Mouse (Mus musculus): ENCODE measurements around the gene Rap1gds1. TPM values are rescaled to one million over a fixed set of nuclear protein-coding genes. Genes with fewer than 3 reads are reported as not detected.

Rap1gds1 gene
- polyA plus RNA-seq (2016; fragmentation: Nextera tagmentation; extraction: Ambion mirVana) = 53.2 and 58.7 TPM in 2 replicates

GRCm38 (mm10) chr3:139074484-139075211 lies at the start of gene Rap1gds1:
Gene Rap1gds1, minus strand, starts transcription at chr3:139075201.
- Histone ChIP-seq H3K4me3 (peak within 1 kb of the TSS; percentile 94), H3K27ac (peak within 1 kb of the TSS; percentile 99), H3K36me3 (no peaks in the 10 kb centered on the region), H3K9me3 (no peaks in the 10 kb centered on the region), H3K27me3 (ENCODE audit: insufficient read depth, poor library complexity, severe bottlenecking) (no peaks in the 10 kb centered on the region), H3K4me1 (peaks cover 14% of the 10 kb centered on the region)
- under 1% methylated on average over 72 of the region's 97 CpGs for WGBS
- peak; percentile 88 for DNase-seq (ENCODE audit: low spot score)

GRCm38 (mm10) chr3:139118446-139118845 lies 43.4 kb upstream of the Rap1gds1 start:
- H3K4me1 ChIP-seq = no peaks in the 10 kb centered on the region
- DNase-seq (ENCODE audit: low spot score) = no peak
- no peaks in the 10 kb centered on the region for H3K9me3 ChIP-seq
- H3K36me3 ChIP-seq = no peaks in the 10 kb centered on the region
- no peak overlapping the region for H3K27ac ChIP-seq
- no peak overlapping the region for H3K4me3 ChIP-seq
- no peaks in the 10 kb centered on the region for H3K27me3 ChIP-seq (ENCODE audit: insufficient read depth, poor library complexity, severe bottlenecking)

GRCm38 (mm10) chr3:139116733-139117337 lies 41.8 kb upstream of the Rap1gds1 start:
- Histone ChIP-seq H3K27me3 (ENCODE audit: insufficient read depth, poor library complexity, severe bottlenecking) (no peaks in the 10 kb centered on the region), H3K9me3 (no peaks in the 10 kb centered on the region), H3K27ac (no peak overlapping the region), H3K36me3 (no peaks in the 10 kb centered on the region), H3K4me3 (no peak overlapping the region), H3K4me1 (no peaks in the 10 kb centered on the region)
- 76% methylated on average over 9 of the region's 9 CpGs for WGBS
- no peak for DNase-seq (ENCODE audit: low spot score)

- H3K4me3 ChIP-seq = no peak overlapping the region
- 68% methylated on average over 3 of the region's 3 CpGs for WGBS
- H3K4me1 ChIP-seq = no peaks in the 10 kb centered on the region
- H3K36me3 ChIP-seq = no peaks in the 10 kb centered on the region
- no peak for DNase-seq (ENCODE audit: low spot score)
- H3K27ac ChIP-seq = no peak overlapping the region
- no peaks in the 10 kb centered on the region for H3K9me3 ChIP-seq
- H3K27me3 ChIP-seq (ENCODE audit: insufficient read depth, poor library complexity, severe bottlenecking) = no peaks in the 10 kb centered on the region
Measured at GRCm38 (mm10) chr3:139112335-139112973, 37.5 kb upstream of the Rap1gds1 start.

- no peak for DNase-seq (ENCODE audit: low spot score)
- H3K36me3 ChIP-seq = no peaks in the 10 kb centered on the region
- H3K27ac ChIP-seq = no peak overlapping the region
- H3K9me3 ChIP-seq = no peaks in the 10 kb centered on the region
- no peak overlapping the region for H3K4me3 ChIP-seq
- H3K27me3 ChIP-seq (ENCODE audit: insufficient read depth, poor library complexity, severe bottlenecking) = no peaks in the 10 kb centered on the region
- 77% methylated on average over 2 of the region's 2 CpGs for WGBS
- H3K4me1 ChIP-seq = no peaks in the 10 kb centered on the region
Measured at GRCm38 (mm10) chr3:139111877-139112276, 36.9 kb upstream of the Rap1gds1 start.

- Histone ChIP-seq H3K27ac (no peak overlapping the region), H3K9me3 (no peaks in the 10 kb centered on the region), H3K4me3 (no peak overlapping the region), H3K27me3 (ENCODE audit: insufficient read depth, poor library complexity, severe bottlenecking) (no peaks in the 10 kb centered on the region), H3K4me1 (peaks cover 4% of the 10 kb centered on the region; the same call in 1 of the 2 replicates), H3K36me3 (no peaks in the 10 kb centered on the region)
- DNase-seq (ENCODE audit: low spot score) = no peak
- 88% methylated on average over 5 of the region's 5 CpGs for WGBS
Measured at GRCm38 (mm10) chr3:139108176-139108575, 33.2 kb upstream of the Rap1gds1 start.

GRCm38 (mm10) chr3:139103914-139104313 lies 28.9 kb upstream of the Rap1gds1 start:
- no peaks in the 10 kb centered on the region for H3K27me3 ChIP-seq (ENCODE audit: insufficient read depth, poor library complexity, severe bottlenecking)
- peaks cover 4% of the 10 kb centered on the region; the same call in 1 of the 2 replicates for H3K4me1 ChIP-seq
- H3K9me3 ChIP-seq = no peaks in the 10 kb centered on the region
- no peaks in the 10 kb centered on the region for H3K36me3 ChIP-seq
- 58% methylated on average over 2 of the region's 2 CpGs for WGBS
- H3K4me3 ChIP-seq = no peak overlapping the region
- no peak for DNase-seq (ENCODE audit: low spot score)
- no peak overlapping the region for H3K27ac ChIP-seq

GRCm38 (mm10) chr3:139103346-139103745 lies 28.3 kb upstream of the Rap1gds1 start:
- no peaks in the 10 kb centered on the region for H3K27me3 ChIP-seq (ENCODE audit: insufficient read depth, poor library complexity, severe bottlenecking)
- H3K4me1 ChIP-seq = peaks cover 4% of the 10 kb centered on the region; the same call in 1 of the 2 replicates
- no peak overlapping the region for H3K4me3 ChIP-seq
- 21% methylated on average over 3 of the region's 3 CpGs for WGBS
- DNase-seq (ENCODE audit: low spot score) = no peak
- no peaks in the 10 kb centered on the region for H3K9me3 ChIP-seq
- H3K27ac ChIP-seq = no peak overlapping the region
- H3K36me3 ChIP-seq = no peaks in the 10 kb centered on the region

- Histone ChIP-seq H3K27me3 (ENCODE audit: insufficient read depth, poor library complexity, severe bottlenecking) (no peaks in the 10 kb centered on the region), H3K4me1 (peaks cover 4% of the 10 kb centered on the region; the same call in 1 of the 2 replicates), H3K36me3 (no peaks in the 10 kb centered on the region), H3K4me3 (no peak overlapping the region), H3K9me3 (no peaks in the 10 kb centered on the region), H3K27ac (no peak overlapping the region)
- WGBS = 84% methylated on average over 1 of the region's 1 CpGs
- DNase-seq (ENCODE audit: low spot score) = no peak
Measured at GRCm38 (mm10) chr3:139101941-139102340, 26.9 kb upstream of the Rap1gds1 start.

- H3K4me3 ChIP-seq = no peak overlapping the region
- no peak for DNase-seq (ENCODE audit: low spot score)
- H3K4me1 ChIP-seq = peaks cover 4% of the 10 kb centered on the region; the same call in 1 of the 2 replicates
- no peaks in the 10 kb centered on the region for H3K27me3 ChIP-seq (ENCODE audit: insufficient read depth, poor library complexity, severe bottlenecking)
- no peak overlapping the region for H3K27ac ChIP-seq
- no peaks in the 10 kb centered on the region for H3K36me3 ChIP-seq
- H3K9me3 ChIP-seq = no peaks in the 10 kb centered on the region
- WGBS = 87% methylated on average over 5 of the region's 5 CpGs
Measured at GRCm38 (mm10) chr3:139099284-139099683, 24.3 kb upstream of the Rap1gds1 start.

GRCm38 (mm10) chr3:139095894-139096293 lies 20.9 kb upstream of the Rap1gds1 start:
- WGBS = 71% methylated on average over 7 of the region's 7 CpGs
- Histone ChIP-seq H3K27me3 (ENCODE audit: insufficient read depth, poor library complexity, severe bottlenecking) (no peaks in the 10 kb centered on the region), H3K36me3 (no peaks in the 10 kb centered on the region), H3K9me3 (no peaks in the 10 kb centered on the region), H3K27ac (no peak overlapping the region), H3K4me1 (no peaks in the 10 kb centered on the region), H3K4me3 (no peak overlapping the region)
- DNase-seq (ENCODE audit: low spot score) = no peak

- WGBS = 80% methylated on average over 3 of the region's 3 CpGs
- no peaks in the 10 kb centered on the region for H3K27me3 ChIP-seq (ENCODE audit: insufficient read depth, poor library complexity, severe bottlenecking)
- H3K36me3 ChIP-seq = no peaks in the 10 kb centered on the region
- peaks cover 6% of the 10 kb centered on the region for H3K9me3 ChIP-seq
- no peak for DNase-seq (ENCODE audit: low spot score)
- no peak overlapping the region for H3K4me3 ChIP-seq
- no peaks in the 10 kb centered on the region for H3K4me1 ChIP-seq
- no peak overlapping the region for H3K27ac ChIP-seq
Measured at GRCm38 (mm10) chr3:139088526-139088925, 13.5 kb upstream of the Rap1gds1 start.

All from heart, embryonic 10.5 days (tissue).